Mouse (Mus musculus) gastrocnemius, postnatal 25 days (tissue): ENCODE measurements at regions not wholly inside any gene's neighbourhood (a gene's known extent, or its start where the extent isn't known, plus 50 kb on each side); places are given as distances from the start of the nearest gene placed in this dataset.

Experiments used
- DNase-seq: peaks from one replicate; pipeline ENCODE4 v3.0.0; 2022

DNA sequence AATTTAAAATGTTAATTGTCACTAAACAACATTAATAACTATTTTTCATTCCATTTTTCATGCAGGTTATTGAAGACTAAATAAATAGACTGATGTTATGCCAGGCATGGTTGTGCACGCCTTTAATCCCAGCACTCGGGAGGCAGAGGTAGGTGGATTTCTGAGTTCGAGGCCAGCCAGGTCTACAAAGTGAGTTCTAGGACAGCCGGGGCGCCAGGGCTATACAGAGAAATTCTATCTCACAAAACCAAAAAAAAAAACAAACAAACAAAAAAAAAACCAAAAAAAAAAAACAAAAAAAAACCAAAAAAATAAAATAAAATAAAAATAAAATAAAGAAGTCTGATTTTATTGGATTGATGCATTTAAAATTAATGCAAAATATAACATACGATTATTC, 157.1 kb downstream of the Vmn2r121 start:
- peak; percentile 2 for DNase-seq
